Comparison of ENCODE assay signal across 12 mouse cellular contexts in genomic region chr11:117674531-117674930, GRCm38 (mm10). TPM values are rescaled to one million over a fixed set of nuclear protein-coding genes. Genes with fewer than 3 reads are reported as not detected.
DNase-seq lines count a peak whose midpoint lies in the region; ATAC-seq and TF ChIP-seq lines count a peak whose summit lies in the region.
"Had no signal": no experiment of that assay in that cellular context is flagged by ENCODE, and none has a peak within 500 bp of the region (broad histone marks: within the 10 kb centered on the region; RNA-seq: fewer than 3 reads in every experiment).

No protein-coding gene starts in this region.

- H3K4me2 ChIP-seq in kidney, embryonic 14.5 days (replicated peaks; ENCODE audit: low read depth, low read length), result no peak overlapping the region
- H3K4me2 ChIP-seq: midbrain, embryonic 15.5 days; neural tube, embryonic 15.5 days had no signal

- H3K36me3 ChIP-seq in E14TG2a.4 (ENCODE audit: insufficient read depth, low read length), result peaks cover 9% of the 10 kb centered on the region; the same call in 1 of the 2 replicates
- no peaks in the 10 kb centered on the region for H3K36me3 ChIP-seq in kidney, embryonic 14.5 days (ENCODE audit: control insufficient read depth, insufficient read depth, low read length)
- H3K36me3 ChIP-seq: midbrain, embryonic 15.5 days; neural tube, embryonic 15.5 days had no signal

- no peak for DNase-seq in layer of hippocampus, adult 2 months (ENCODE audit: low spot score in 2 of 2)
- DNase-seq in layer of hippocampus, adult 9-10 months (ENCODE audit: low spot score), result no peak
- peak; percentile 36 to 38 for DNase-seq in B cell, adult 2 months
- no peak for DNase-seq in ovary, postnatal 14 days (ENCODE audit: low spot score)
- DNase-seq: cerebellum, postnatal 10 days; kidney, postnatal 25 days; right cerebral cortex, postnatal 4 days had no signal

- H3K27me3 ChIP-seq in E14TG2a.4 (ENCODE audit: insufficient read depth, low read length), result no peaks in the 10 kb centered on the region
- H3K27me3 ChIP-seq in kidney, embryonic 14.5 days (ENCODE audit: control insufficient read depth, insufficient read depth, low read length), result no peaks in the 10 kb centered on the region
- H3K27me3 ChIP-seq: midbrain, embryonic 15.5 days; neural tube, embryonic 15.5 days had no signal

- no peak overlapping the region for H3K4me3 ChIP-seq in layer of hippocampus, adult 2 months
- no peak overlapping the region for H3K4me3 ChIP-seq in E14TG2a.4 (replicated peaks; ENCODE audit: low read length)
- H3K4me3 ChIP-seq in kidney, embryonic 14.5 days (ENCODE audit: low read length), result no peak overlapping the region
- H3K4me3 ChIP-seq: midbrain, embryonic 15.5 days; neural tube, embryonic 15.5 days had no signal

- peak; percentile 58 for ATAC-seq in megakaryocyte progenitor cell, adult 5-6 weeks (replicated peaks; ENCODE audit: poor library complexity)
- ATAC-seq in kidney, embryonic 14.5 days (ENCODE audit: low FRiP score, low TSS enrichment), result no peak
- ATAC-seq: midbrain, embryonic 15.5 days had no signal

- peaks cover 4% of the 10 kb centered on the region; the same call in 1 of the 2 replicates for H3K9me3 ChIP-seq in E14TG2a.4 (ENCODE audit: low read length)
- peaks cover 2% of the 10 kb centered on the region; the same call in 1 of the 2 replicates for H3K9me3 ChIP-seq in kidney, embryonic 14.5 days (ENCODE audit: control insufficient read depth, low read length)
- H3K9me3 ChIP-seq: midbrain, embryonic 15.5 days; neural tube, embryonic 15.5 days had no signal

- H3K9ac ChIP-seq in kidney, embryonic 14.5 days (ENCODE audit: low read depth, low read length), result no peak overlapping the region
- H3K9ac ChIP-seq: midbrain, embryonic 15.5 days; neural tube, embryonic 15.5 days had no signal

- peaks cover 57% of the 10 kb centered on the region for H3K4me1 ChIP-seq in E14TG2a.4 (replicated peaks; ENCODE audit: low read depth, low read length)
- peaks cover 6% of the 10 kb centered on the region; the same call in 1 of the 2 replicates for H3K4me1 ChIP-seq in kidney, embryonic 14.5 days (ENCODE audit: control insufficient read depth, insufficient read depth, low read length)

- no peak overlapping the region for H3K27ac ChIP-seq in layer of hippocampus, adult 2 months
- H3K27ac ChIP-seq in kidney, embryonic 14.5 days (ENCODE audit: low read depth, low read length), result no peak overlapping the region
- H3K27ac ChIP-seq: midbrain, embryonic 15.5 days; neural tube, embryonic 15.5 days had no signal

- 92% methylated on average over 1 of the region's 1 CpGs for WGBS in kidney, embryonic 14.5 days

- TF ChIP-seq CTCF in layer of hippocampus, adult 2 months (conservative IDR thresholded peaks at IDR 0.05), result peak; percentile 50
- peak; percentile 30 for TF ChIP-seq CTCF in E14TG2a.4 (conservative IDR thresholded peaks at IDR 0.05; ENCODE audit: low read length)

RNA-seq across cellular contexts. Expression of gene Tnrc6c, which starts 20.4 kb away (rescaled TPM):
- total RNA-seq in layer of hippocampus, adult 2 months (2021), result 10 to 100 TPM; 74.7 to 82.1 TPM
- 18.8 and 22.1 TPM in 2 replicates for total RNA-seq in megakaryocyte progenitor cell, adult 5-6 weeks (2015)
- 17.8 and 19.8 TPM in 2 replicates for total RNA-seq in megakaryocyte progenitor cell, adult 5-6 weeks (2017)
- 11.5 and 13.2 TPM in 2 replicates for polyA plus RNA-seq in kidney, embryonic 14.5 days (2014; fragmentation: Nextera tagmentation; extraction: Ambion mirVana)

Comparison
In these comparisons a context has a peak if more than half of its experiments do, and no peak if none do; other contexts are left out.
1. DNase-seq: peak in B cell, adult 2 months (2 of 2); none in layer of hippocampus, adult 2 months (0 of 2), layer of hippocampus, adult 9-10 months (single experiment) and ovary, postnatal 14 days (single experiment).